Mouse (Mus musculus) erythroblast, embryonic 14.5 days (primary cell): ENCODE results near the gene Tcl1. TPM values are rescaled to one million over a fixed set of nuclear protein-coding genes. Genes with fewer than 3 reads are reported as not detected.
"Not testable (repeated sequence)": the region's sequence is repeated elsewhere in the genome, so short reads cannot be mapped to it uniquely, and the experiment has no call there.

Experiments
- H3K27me3 ChIP-seq: 2 replicates; pipeline ENCODE4 v1.6.1; 2012; ENCODE audit warnings: inconsistent platforms; ENCODE audit not compliant: control insufficient read depth
- H3K36me3 ChIP-seq: 2 replicates; pipeline ENCODE4 v1.6.1; 2012; ENCODE audit warnings: mild to moderate bottlenecking, inconsistent platforms; ENCODE audit not compliant: control insufficient read depth
- H3K4me1 ChIP-seq: 2 replicates; pipeline ENCODE4 v1.6.1; 2012; ENCODE audit warnings: inconsistent platforms; ENCODE audit not compliant: control insufficient read depth
- H3K4me3 ChIP-seq: replicated peaks from 2 replicates; pipeline ENCODE3; 2012; ENCODE audit warnings: moderate library complexity, mild to moderate bottlenecking, inconsistent platforms
- H3K9me3 ChIP-seq: 2 replicates; pipeline ENCODE4 v1.6.1; 2012; ENCODE audit warnings: low read length, inconsistent platforms, mixed read lengths; ENCODE audit not compliant: control insufficient read depth
- GATA1 ChIP-seq: IDR thresholded peaks from 2 replicates; pipeline ENCODE4 v1.6.1; 2012; ENCODE audit warnings: low read length, inconsistent platforms, mixed read lengths
- TAL1 ChIP-seq: IDR thresholded peaks from 3 replicates; pipeline ENCODE4 v1.6.1; 2012; ENCODE audit warnings: low read length, inconsistent platforms, mixed read lengths
- polyA plus RNA-seq: library from polyadenylated mRNA; stranded (reverse); fragments of >175 nt; gene quantifications from 2 replicates; pipeline ENCODE4 v1.2.3, GENCODE M21; 2012

Gene Tcl1
- polyA plus RNA-seq, 1 experiment = not detected

DNA sequence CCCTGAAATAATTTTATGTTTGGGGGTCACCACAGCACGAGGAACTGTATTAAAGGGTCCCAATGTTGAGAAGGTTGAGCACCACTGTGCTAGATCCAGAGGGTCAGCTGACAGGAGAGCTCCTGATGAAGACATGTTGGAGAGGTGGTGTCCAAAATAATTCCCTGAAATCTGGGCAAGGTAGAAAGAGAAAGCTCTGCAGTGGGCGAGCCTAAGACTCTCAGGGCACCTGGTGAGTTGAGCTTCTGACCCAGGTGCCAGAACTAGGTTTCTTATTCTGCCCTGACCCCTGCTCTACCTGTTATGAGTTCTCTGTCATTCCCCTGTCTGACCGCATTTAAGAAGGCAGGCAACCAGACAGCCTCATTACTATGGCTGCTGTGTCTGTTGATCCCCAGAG, 46.5 kb downstream of the Tcl1 start, which contains the start of gene Tcl1b5:
Tcl1b5 (plus strand) TSS at position 301 of the 400 bp plus-strand sequence.
- not testable (repeated sequence) for H3K27me3 ChIP-seq, H3K9me3 ChIP-seq, H3K4me1 ChIP-seq, H3K4me3 ChIP-seq, H3K36me3 ChIP-seq

DNA sequence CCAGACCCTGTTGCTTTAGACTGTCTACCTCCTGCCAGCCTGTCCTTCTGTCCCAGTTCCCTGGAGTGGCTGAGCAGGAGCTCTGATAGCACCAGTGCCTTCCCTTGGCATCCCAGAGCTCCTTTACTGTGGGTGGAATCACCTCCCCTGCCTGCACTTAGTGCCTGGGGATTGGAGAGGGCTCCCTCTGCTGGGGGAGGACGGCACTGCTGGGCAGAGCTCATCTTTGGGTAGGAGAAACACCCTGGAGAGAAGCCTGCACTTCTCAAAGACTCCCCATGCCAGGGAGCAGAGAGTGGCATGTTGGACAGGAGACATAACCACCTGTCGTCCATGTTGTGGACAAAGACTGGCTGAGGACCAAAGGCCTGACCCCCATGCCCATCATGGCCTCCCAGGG, 48.3 kb downstream of the Tcl1 start:
- H3K4me1 ChIP-seq, H3K27me3 ChIP-seq, H3K9me3 ChIP-seq, H3K4me3 ChIP-seq, H3K36me3 ChIP-seq: not testable (repeated sequence)

DNA sequence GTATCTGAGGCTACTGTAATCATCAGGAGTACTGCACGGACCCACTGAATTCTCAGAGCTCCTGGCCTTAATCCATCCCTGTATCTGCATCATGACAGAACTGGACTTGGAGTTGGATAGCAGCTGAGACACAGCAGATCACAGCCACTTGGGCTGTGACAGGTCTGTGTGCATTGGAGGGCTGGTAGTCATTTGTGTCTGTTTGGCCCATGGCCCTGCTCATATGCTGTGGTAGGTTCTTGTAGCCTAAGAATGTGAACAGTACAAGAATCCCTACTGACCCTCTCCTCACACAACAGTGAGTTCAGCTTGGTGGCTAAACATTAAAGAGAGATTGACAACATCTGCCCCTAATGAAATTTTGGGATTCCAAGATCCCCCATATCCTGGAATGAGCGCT, 49.2 kb downstream of the Tcl1 start:
- Histone ChIP-seq H3K27me3 (no peaks in the 10 kb centered on the region), H3K36me3 (no peaks in the 10 kb centered on the region), H3K4me3 (no peak overlapping the region), H3K4me1 (no peaks in the 10 kb centered on the region), H3K9me3 (no peaks in the 10 kb centered on the region)
- TF ChIP-seq TAL1 = no peak
- TF ChIP-seq GATA1 = no peak

Other genes with a start within 250 kb of the Tcl1 start
- gene Syne3, start 213.0 kb downstream of the Tcl1 start, polyA plus RNA-seq = 1.2 and 1.3 TPM in 2 replicates
- 218 and 245 TPM in 2 replicates for gene Glrx5, start 190.1 kb downstream of the Tcl1 start, polyA plus RNA-seq
- not detected in 2 replicates for gene Tcl1b2, start 76.8 kb downstream of the Tcl1 start, polyA plus RNA-seq
- gene Tcl1b1, start 63.1 kb downstream of the Tcl1 start, polyA plus RNA-seq = not detected in 2 replicates
- not detected in 2 replicates for gene Tcl1b5, start 46.4 kb downstream of the Tcl1 start, polyA plus RNA-seq
- gene Tcl1b3, start 31.8 kb downstream of the Tcl1 start, polyA plus RNA-seq = not detected in 2 replicates
- not detected in 2 replicates for gene Tcl1b4, start 20.8 kb downstream of the Tcl1 start, polyA plus RNA-seq
- not detected in 2 replicates for gene Tunar, start 111.1 kb upstream of the Tcl1 start, polyA plus RNA-seq
- not detected in 2 replicates for gene D430019H16Rik, start 231.1 kb upstream of the Tcl1 start, polyA plus RNA-seq